Mouse (Mus musculus) CH12.LX (cell line): ENCODE data around the gene Ankrd11. TPM values are rescaled to one million over a fixed set of nuclear protein-coding genes. Genes with fewer than 3 reads are reported as not detected.

Experiments
- DNase-seq: peaks from one replicate; pipeline ENCODE4 v3.0.0-alpha.2; 2013; ENCODE audit errors: extremely low read depth
- H3K27ac ChIP-seq: 2 replicates; pipeline ENCODE4 v1.5.1; 2012; ENCODE audit warnings: low read depth, mild to moderate bottlenecking, control low read depth, moderate library complexity; ENCODE audit not compliant: insufficient read depth
- H3K27me3 ChIP-seq: replicated peaks from 2 replicates; pipeline ENCODE3; 2012; ENCODE audit warnings: inconsistent platforms
- H3K36me3 ChIP-seq, 2 experiments: replicated peaks in 1 of 2; 2 replicates each; pipeline versions ENCODE3 to v1.6.1; 2012; ENCODE audit warnings: inconsistent platforms in 1 of 2, low read length in 1 of 2, mild to moderate bottlenecking in 1 of 2, mixed read lengths in 1 of 2, moderate library complexity in 1 of 2; ENCODE audit not compliant: control insufficient read depth in 1 of 2, insufficient read depth in 1 of 2
- H3K4me1 ChIP-seq, 2 experiments: 2 replicates each; pipeline ENCODE4 v1.6.1; 2012; ENCODE audit warnings: inconsistent platforms in 1 of 2, moderate library complexity in 1 of 2; ENCODE audit not compliant: insufficient read depth in 2 of 2, control insufficient read depth in 1 of 2
- H3K4me2 ChIP-seq: 2 replicates; pipeline ENCODE4 v1.6.1; 2012; ENCODE audit warnings: low read depth, mild to moderate bottlenecking, control low read depth; ENCODE audit not compliant: poor library complexity, insufficient read depth, severe bottlenecking
- H3K4me3 ChIP-seq, 3 experiments: fragments of 150-350 bp in 1 of 3; sonication (generic) in 1 of 3; replicated peaks in 1 of 3; 2 replicates each; pipeline versions ENCODE3 to v1.5.1; 2011 to 2012; ENCODE audit warnings: low read depth in 2 of 3, low read length in 2 of 3, mild to moderate bottlenecking in 2 of 3, moderate library complexity in 2 of 3, control low read depth in 1 of 3, improper control_type of control experiment in 1 of 3, inconsistent platforms in 1 of 3, mixed read lengths in 1 of 3; ENCODE audit not compliant: poor library complexity in 1 of 3
- H3K79me2 ChIP-seq: replicated peaks from 2 replicates; pipeline ENCODE4 v1.6.1; 2012; ENCODE audit warnings: mild to moderate bottlenecking, moderate library complexity; ENCODE audit not compliant: control insufficient read depth, poor library complexity, insufficient read depth, severe bottlenecking; ENCODE audit errors: extremely low read depth
- H3K9ac ChIP-seq: 2 replicates; pipeline ENCODE4 v1.6.1; 2012; ENCODE audit warnings: low read depth, mild to moderate bottlenecking, control low read depth, moderate library complexity; ENCODE audit not compliant: insufficient read depth
- H3K9me3 ChIP-seq: replicated peaks from 2 replicates; pipeline ENCODE3; 2012; ENCODE audit warnings: low read length, inconsistent platforms, mixed read lengths
- BHLHE40 ChIP-seq: IDR thresholded peaks from 2 replicates; pipeline ENCODE4 v1.6.1; 2011; ENCODE audit warnings: mild to moderate bottlenecking, low read depth, low read length, improper control_type of control experiment
- CHD1 ChIP-seq: IDR thresholded peaks from 2 replicates; pipeline ENCODE4 v1.6.1; 2012; ENCODE audit warnings: low read depth, low read length, improper control_type of control experiment, inconsistent platforms
- E2F4 ChIP-seq: IDR thresholded peaks from 2 replicates; pipeline ENCODE4 v1.6.1; 2011; ENCODE audit warnings: low read depth, low read length, improper control_type of control experiment; ENCODE audit not compliant: insufficient replicate concordance
- ELF1 ChIP-seq: IDR thresholded peaks from 2 replicates; pipeline ENCODE4 v1.6.1; 2014; ENCODE audit warnings: low read depth, mild to moderate bottlenecking, inconsistent platforms, low read length, improper control_type of control experiment
- JUN ChIP-seq: IDR thresholded peaks from 2 replicates; pipeline ENCODE4 v1.6.1; 2011; ENCODE audit warnings: low read depth, mild to moderate bottlenecking, low read length, improper control_type of control experiment, moderate library complexity; ENCODE audit not compliant: insufficient read depth
- JUND ChIP-seq: conservative IDR thresholded peaks from 2 replicates; pipeline ENCODE4 v1.6.1; 2011; ENCODE audit warnings: low read depth, low read length, improper control_type of control experiment
- MYC ChIP-seq: IDR thresholded peaks from 2 replicates; pipeline ENCODE4 v1.6.1; 2011; ENCODE audit warnings: low read depth, mild to moderate bottlenecking, improper control_type of control experiment, low read length
- NELFE ChIP-seq: IDR thresholded peaks from 2 replicates; pipeline ENCODE4 v1.6.1; 2011; ENCODE audit warnings: low read depth, low read length, improper control_type of control experiment
- NRF1 ChIP-seq: IDR thresholded peaks from 2 replicates; pipeline ENCODE4 v1.6.1; 2014; ENCODE audit warnings: low read depth, mild to moderate bottlenecking, inconsistent platforms, low read length, improper control_type of control experiment, moderate library complexity
- PAX5 ChIP-seq: IDR thresholded peaks from 2 replicates; pipeline ENCODE4 v1.6.1; 2012; ENCODE audit warnings: low read length, inconsistent platforms, mixed read lengths
- POLR2A ChIP-seq: IDR thresholded peaks from 2 replicates; pipeline ENCODE4 v1.6.1; 2011; ENCODE audit warnings: low read depth, mild to moderate bottlenecking, improper control_type of control experiment, low read length
- RCOR1 ChIP-seq: conservative IDR thresholded peaks from 2 replicates; pipeline ENCODE4 v1.6.1; 2012; ENCODE audit warnings: low read depth, mild to moderate bottlenecking, inconsistent platforms, low read length, improper control_type of control experiment
- TBP ChIP-seq: conservative IDR thresholded peaks from 2 replicates; pipeline ENCODE4 v1.6.1; 2011; ENCODE audit warnings: low read depth, low read length, improper control_type of control experiment
- TCF12 ChIP-seq: IDR thresholded peaks from 2 replicates; pipeline ENCODE4 v1.6.1; 2014; ENCODE audit warnings: low read depth, mild to moderate bottlenecking, inconsistent platforms, low read length, improper control_type of control experiment
- UBTF ChIP-seq: IDR thresholded peaks from 2 replicates; pipeline ENCODE4 v1.6.1; 2012; ENCODE audit warnings: low read depth, mild to moderate bottlenecking, inconsistent platforms, low read length, improper control_type of control experiment, moderate library complexity
- USF1 ChIP-seq: IDR thresholded peaks from 2 replicates; pipeline ENCODE4 v1.6.1; 2014; ENCODE audit warnings: low read depth, mild to moderate bottlenecking, inconsistent platforms, low read length, improper control_type of control experiment
- ZNF384 ChIP-seq: IDR thresholded peaks from 2 replicates; pipeline ENCODE4 v1.6.1; 2012; ENCODE audit warnings: low read depth, low read length, improper control_type of control experiment, inconsistent platforms
- dilution Hi-C: fragments of 300-500 bp; cut with MboI; formaldehyde crosslinking; loops from 2 replicates; pipeline ENCODE4 v1.14.3; 2020; ENCODE audit warnings: low sequenced_read_pairs; ENCODE audit not compliant: extremely low pct_unique_long_range_greater_than_20kb, extremely low pct_ligation_motif_present
- in situ Hi-C: fragments of 300-500 bp; cut with MboI; formaldehyde crosslinking; loops from 3 replicates; pipeline ENCODE4 v1.14.3; 2019; ENCODE audit warnings: low sequenced_read_pairs, low pct_ligation_motif_present, low pct_unique_long_range_greater_than_20kb, mixed read lengths
- polyA plus RNA-seq: library from polyadenylated mRNA; unstranded; fragments of >175 nt; gene quantifications from 2 replicates; pipeline ENCODE4 v1.2.1, GENCODE M21; 2012; ENCODE audit warnings: low read depth; ENCODE audit not compliant: insufficient read length
- total RNA-seq, 2 experiments: library from RNA; depleted of rRNA; stranded (reverse); fragments of 300-350 nt in 1 of 2; fragments of >200 nt in 1 of 2; gene quantifications; 2 replicates each; pipeline ENCODE4 v1.2.3; 2012 to 2014

Gene Ankrd11
- total and polyA plus RNA-seq, 3 experiments = 37.4 to 74.9 (median 60.7) TPM

GRCm38 (mm10) chr8:122844161-122844560 lies 197.9 kb downstream of the Ankrd11 start (continued):
- TF ChIP-seq TBP = no peak

- Histone ChIP-seq H3K4me3 (no peak overlapping the region), H3K79me2 (no peaks in the 10 kb centered on the region), H3K36me3 (no peaks in the 10 kb centered on the region), H3K27me3 (peaks cover 14% of the 10 kb centered on the region), H3K4me2 (no peak overlapping the region), H3K4me1 (peaks cover 0 to 15% of the 10 kb centered on the region in 2 experiments; a peak in 2 of 4 replicates), H3K9me3 (no peaks in the 10 kb centered on the region), H3K27ac (no peak overlapping the region), H3K9ac (no peak overlapping the region)
- in situ Hi-C loops (loop anchor here (10.0 kb wide), 1 partner anchor 358 kb away; no protein-coding TSS in a partner anchor), dilution Hi-C loops (no loop called here)
- no peak for TF ChIP-seq CHD1
- TF ChIP-seq E2F4 = no peak
- TF ChIP-seq ELF1 = no peak
- TF ChIP-seq RCOR1 = no peak
- no peak for TF ChIP-seq NRF1
- TF ChIP-seq JUND = no peak
- TF ChIP-seq NELFE = no peak
- TF ChIP-seq TBP = no peak
- no peak for TF ChIP-seq PAX5
- TF ChIP-seq ZNF384 = no peak
- TF ChIP-seq USF1 = no peak
- TF ChIP-seq BHLHE40 = no peak
- TF ChIP-seq POLR2A = no peak
- no peak for DNase-seq
These were observed 205.4 kb downstream of the Ankrd11 start for GRCm38 (mm10) chr8:122836696-122837095.

- no peak for DNase-seq
These were observed 205.9 kb downstream of the Ankrd11 start for GRCm38 (mm10) chr8:122836199-122836598.

More at GRCm38 (mm10) chr8:122836199-122836598, 205.9 kb downstream of the Ankrd11 start:
- dilution Hi-C loops = no loop called here
- no peak overlapping the region for H3K4me3 ChIP-seq
- no peak overlapping the region for H3K9ac ChIP-seq
- H3K4me2 ChIP-seq = no peak overlapping the region
- H3K9me3 ChIP-seq = no peaks in the 10 kb centered on the region
- peaks cover 0 to 15% of the 10 kb centered on the region in 2 experiments; a peak in 2 of 4 replicates for H3K4me1 ChIP-seq
- no peak overlapping the region for H3K27ac ChIP-seq
- in situ Hi-C loops = loop anchor here (10.0 kb wide), 1 partner anchor 359 kb away; no protein-coding TSS in a partner anchor
- TF ChIP-seq JUN = no peak
- no peak for TF ChIP-seq UBTF
- TF ChIP-seq MYC = no peak
- no peak for TF ChIP-seq TCF12
- H3K27me3 ChIP-seq = peaks cover 14% of the 10 kb centered on the region
- no peaks in the 10 kb centered on the region for H3K36me3 ChIP-seq
- no peaks in the 10 kb centered on the region for H3K79me2 ChIP-seq
